Mouse (Mus musculus) spleen, adult 12 weeks (tissue): ENCODE results near the gene Treh.
A peak's percentile ranks its signal among the peaks of the same experiment; 100 is the strongest.
"Not testable (repeated sequence)": the region's sequence is repeated elsewhere in the genome, so short reads cannot be mapped to it uniquely, and the experiment has no call there.

Experiments
- DNase-seq: peaks from one replicate; pipeline ENCODE4 v3.0.0; 2022; ENCODE audit warnings: low spot score

Gene Treh

GRCm38 (mm10) chr9:44673005-44673404 is at the start of gene Treh:
TSS of gene Treh (plus strand) at chr9:44673233.
- DNase-seq = no peak

- DNase-seq = no peak
Measured at GRCm38 (mm10) chr9:44624390-44624789, 48.6 kb upstream of the Treh start.

GRCm38 (mm10) chr9:44626268-44626667 is 46.8 kb upstream of the Treh start:
- DNase-seq = no peak

GRCm38 (mm10) chr9:44637551-44638169 is 35.4 kb upstream of the Treh start:
- DNase-seq = no peak

- DNase-seq = not testable (repeated sequence)
Measured at GRCm38 (mm10) chr9:44638726-44639125, 34.3 kb upstream of the Treh start.

- DNase-seq = not testable (repeated sequence)
Measured at GRCm38 (mm10) chr9:44640028-44640427, 33.0 kb upstream of the Treh start.

GRCm38 (mm10) chr9:44640646-44641357 is 32.2 kb upstream of the Treh start:
- DNase-seq = no peak

GRCm38 (mm10) chr9:44641616-44642015 is 31.4 kb upstream of the Treh start:
- DNase-seq = no peak

- DNase-seq = no peak
Measured at GRCm38 (mm10) chr9:44643103-44643502, 29.9 kb upstream of the Treh start.

- DNase-seq = no peak
Measured at GRCm38 (mm10) chr9:44644186-44644585, 28.8 kb upstream of the Treh start.

- no peak for DNase-seq
Measured at GRCm38 (mm10) chr9:44645481-44645880, 27.6 kb upstream of the Treh start.

GRCm38 (mm10) chr9:44645924-44646323 is 27.1 kb upstream of the Treh start:
- DNase-seq = peak; percentile 52

GRCm38 (mm10) chr9:44646366-44646765 is 26.7 kb upstream of the Treh start:
- DNase-seq = no peak

- DNase-seq = no peak
Measured at GRCm38 (mm10) chr9:44647026-44647425, 26.0 kb upstream of the Treh start.

GRCm38 (mm10) chr9:44647656-44648055 is 25.4 kb upstream of the Treh start:
- DNase-seq = no peak

- no peak for DNase-seq
Measured at GRCm38 (mm10) chr9:44648881-44649281, 24.2 kb upstream of the Treh start.

- peak; percentile 46 for DNase-seq
Measured at GRCm38 (mm10) chr9:44652027-44652426, 21.0 kb upstream of the Treh start.

GRCm38 (mm10) chr9:44653896-44654295 is 19.1 kb upstream of the Treh start:
- no peak for DNase-seq

- peak; percentile 46 for DNase-seq
Measured at GRCm38 (mm10) chr9:44655098-44656066, 17.7 kb upstream of the Treh start.

GRCm38 (mm10) chr9:44663706-44664105 is 9.3 kb upstream of the Treh start:
- no peak for DNase-seq

GRCm38 (mm10) chr9:44671416-44671815 is 1.6 kb upstream of the Treh start:
- no peak for DNase-seq

- no peak for DNase-seq
Measured at GRCm38 (mm10) chr9:44672291-44672865, 655 bp upstream of the Treh start.
